Mouse (Mus musculus): ENCODE results near the gene Agpat2. TPM values are rescaled to one million over a fixed set of nuclear protein-coding genes. Genes with fewer than 3 reads are reported as not detected.

Agpat2 gene
- polyA plus RNA-seq, 1 experiment from 2014 or later = 215 TPM

DNA sequence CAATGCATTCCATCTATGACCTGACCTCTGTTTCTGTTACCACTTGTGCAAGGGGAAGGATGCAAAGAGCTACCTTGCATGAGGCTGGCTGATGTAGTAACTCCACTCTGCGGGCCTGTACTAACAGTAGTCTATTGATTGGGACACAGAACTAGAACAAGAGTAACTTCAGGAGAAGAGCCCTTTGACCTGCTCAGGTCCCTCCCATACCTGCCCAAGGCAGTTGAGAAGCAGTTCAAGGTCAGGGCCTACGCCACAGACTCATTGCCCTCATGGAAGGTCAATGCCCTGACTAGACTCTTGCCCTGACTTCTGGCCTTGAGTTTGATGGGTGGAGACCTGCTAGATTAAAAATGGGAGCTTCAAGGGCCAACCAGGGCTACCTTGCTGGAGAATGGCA lies 3.6 kb downstream of the Agpat2 start:
- H3K9me3 ChIP-seq (ENCODE audit: low read length) = no peaks in the 10 kb centered on the region
- H3K9ac ChIP-seq (replicated peaks) = no peak overlapping the region; the same call in 1 of the 2 replicates
- WGBS (ENCODE audit: insufficient replicate concordance) = 63% methylated on average over 2 of the region's 2 CpGs
- peak; percentile 87 for TF ChIP-seq EP300 (IDR thresholded peaks at IDR 0.05; ENCODE audit: low read depth)
- no peak for TF ChIP-seq CTCF (IDR thresholded peaks at IDR 0.05; ENCODE audit: low read depth)
- H3K4me3 ChIP-seq (ENCODE audit: low read depth, low read length) = no peak overlapping the region
- no peaks in the 10 kb centered on the region for H3K27me3 ChIP-seq (ENCODE audit: insufficient read depth, low read length)
- peak overlapping the region; percentile 53 for H3K4me2 ChIP-seq (ENCODE audit: low read depth, low read length)
- peak overlapping the region; percentile 96 for H3K27ac ChIP-seq (ENCODE audit: low read depth)
- ATAC-seq = peak; percentile 73
- H3K36me3 ChIP-seq (replicated peaks; ENCODE audit: insufficient read depth, low read length) = peaks cover 15% of the 10 kb centered on the region; the same call in 1 of the 2 replicates
- peaks cover 41% of the 10 kb centered on the region for H3K4me1 ChIP-seq (ENCODE audit: insufficient read depth)
- peak; percentile 66 for DNase-seq

DNA sequence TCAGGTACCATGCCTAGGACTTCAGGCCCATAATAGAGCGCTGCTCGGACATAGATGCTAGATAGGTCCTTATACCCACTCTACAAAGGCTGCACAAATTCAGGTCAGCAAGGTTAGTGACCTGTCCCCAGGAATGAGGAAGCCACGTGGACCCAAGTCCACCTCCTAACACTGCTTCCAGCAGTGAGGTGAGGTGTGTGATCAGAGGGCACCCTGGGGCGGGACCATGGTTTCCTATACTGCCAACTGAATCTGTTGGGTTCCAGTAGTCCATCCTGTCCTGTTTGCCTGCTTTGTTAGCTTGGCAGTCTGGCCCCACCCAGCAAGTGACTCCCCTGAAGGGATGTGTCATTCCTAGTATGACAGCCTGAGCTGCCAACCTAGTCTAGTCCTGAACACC lies 4.3 kb downstream of the Agpat2 start:
- Histone ChIP-seq H3K9me3 (ENCODE audit: low read length) (no peaks in the 10 kb centered on the region), H3K36me3 (replicated peaks; ENCODE audit: insufficient read depth, low read length) (peaks cover 15% of the 10 kb centered on the region; the same call in 1 of the 2 replicates), H3K4me2 (ENCODE audit: low read depth, low read length) (peak overlapping the region; percentile 53), H3K4me1 (ENCODE audit: insufficient read depth) (peaks cover 48% of the 10 kb centered on the region), H3K4me3 (ENCODE audit: low read depth, low read length) (no peak overlapping the region), H3K27me3 (ENCODE audit: insufficient read depth, low read length) (no peaks in the 10 kb centered on the region), H3K9ac (replicated peaks) (peak overlapping the region; percentile 19; the same call in 1 of the 2 replicates), H3K27ac (ENCODE audit: low read depth) (peak overlapping the region; percentile 96)
- 50% methylated on average over 4 of the region's 4 CpGs for WGBS (ENCODE audit: insufficient replicate concordance)
- ATAC-seq = peak; percentile 69
- TF ChIP-seq EP300 (IDR thresholded peaks at IDR 0.05; ENCODE audit: low read depth) = peak; percentile 55; the same call in 1 of the 2 replicates
- TF ChIP-seq CTCF (IDR thresholded peaks at IDR 0.05; ENCODE audit: low read depth) = no peak
- peak; percentile 72 for DNase-seq

GRCm38 (mm10) chr2:26598462-26598861 lies 5.8 kb downstream of the Agpat2 start:
- Histone ChIP-seq H3K4me2 (ENCODE audit: low read depth, low read length) (no peak overlapping the region), H3K4me1 (ENCODE audit: insufficient read depth) (peaks cover 47% of the 10 kb centered on the region), H3K36me3 (replicated peaks; ENCODE audit: insufficient read depth, low read length) (peaks cover 21% of the 10 kb centered on the region), H3K27ac (ENCODE audit: low read depth) (peak overlapping the region; percentile 96), H3K9ac (replicated peaks) (no peak overlapping the region), H3K4me3 (ENCODE audit: low read depth, low read length) (no peak overlapping the region), H3K9me3 (ENCODE audit: low read length) (no peaks in the 10 kb centered on the region), H3K27me3 (ENCODE audit: insufficient read depth, low read length) (no peaks in the 10 kb centered on the region)
- ATAC-seq (no peak), DNase-seq (no peak)
- TF ChIP-seq CTCF (IDR thresholded peaks at IDR 0.05; ENCODE audit: low read depth) = no peak
- TF ChIP-seq EP300 (IDR thresholded peaks at IDR 0.05; ENCODE audit: low read depth) = no peak
- WGBS (ENCODE audit: insufficient replicate concordance) = 74% methylated on average over 3 of the region's 3 CpGs

GRCm38 (mm10) chr2:26597810-26598209 lies 6.4 kb downstream of the Agpat2 start:
- TF ChIP-seq CTCF (IDR thresholded peaks at IDR 0.05; ENCODE audit: low read depth) = no peak
- TF ChIP-seq EP300 (IDR thresholded peaks at IDR 0.05; ENCODE audit: low read depth) = no peak
- WGBS (ENCODE audit: insufficient replicate concordance) = 63% methylated on average over 2 of the region's 2 CpGs
- H3K36me3 ChIP-seq (replicated peaks; ENCODE audit: insufficient read depth, low read length) = peaks cover 27% of the 10 kb centered on the region
- H3K4me1 ChIP-seq (ENCODE audit: insufficient read depth) = peaks cover 47% of the 10 kb centered on the region
- peak overlapping the region; percentile 96; the same call in 1 of the 2 replicates for H3K27ac ChIP-seq (ENCODE audit: low read depth)
- H3K9me3 ChIP-seq (ENCODE audit: low read length) = no peaks in the 10 kb centered on the region
- DNase-seq = no peak
- H3K9ac ChIP-seq (replicated peaks) = no peak overlapping the region
- H3K4me2 ChIP-seq (ENCODE audit: low read depth, low read length) = no peak overlapping the region
- H3K4me3 ChIP-seq (ENCODE audit: low read depth, low read length) = no peak overlapping the region
- no peaks in the 10 kb centered on the region for H3K27me3 ChIP-seq (ENCODE audit: insufficient read depth, low read length)
- ATAC-seq = no peak

DNA sequence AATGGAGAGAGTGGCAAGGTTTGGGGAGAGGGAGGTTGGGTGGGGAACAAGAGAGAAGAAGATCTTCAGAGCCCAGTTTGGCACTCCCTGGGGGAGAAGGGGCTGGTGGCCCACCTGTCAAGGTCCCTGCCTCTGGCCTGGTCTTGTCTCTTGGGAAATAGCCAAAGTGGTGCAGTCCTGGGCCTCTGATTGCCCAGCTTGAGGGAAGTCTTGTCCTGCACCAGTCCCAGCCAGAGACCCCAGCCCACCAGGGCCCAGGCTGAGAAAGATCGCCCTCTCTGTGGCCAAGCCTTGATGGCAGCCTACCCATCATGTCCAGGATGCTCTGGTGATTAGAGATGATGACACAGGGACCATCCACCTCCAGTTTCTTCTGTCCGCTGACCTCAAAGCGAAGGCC lies 7.3 kb downstream of the Agpat2 start:
- H3K9me3 ChIP-seq (ENCODE audit: low read length) = no peaks in the 10 kb centered on the region
- ATAC-seq (no peak), DNase-seq (no peak)
- H3K4me3 ChIP-seq (ENCODE audit: low read depth, low read length) = no peak overlapping the region
- no peak for TF ChIP-seq CTCF (IDR thresholded peaks at IDR 0.05; ENCODE audit: low read depth)
- no peak for TF ChIP-seq EP300 (IDR thresholded peaks at IDR 0.05; ENCODE audit: low read depth)
- peak overlapping the region; percentile 96; the same call in 1 of the 2 replicates for H3K27ac ChIP-seq (ENCODE audit: low read depth)
- H3K4me1 ChIP-seq (ENCODE audit: insufficient read depth) = peaks cover 44% of the 10 kb centered on the region
- H3K9ac ChIP-seq (replicated peaks) = no peak overlapping the region; the same call in 1 of the 2 replicates
- 86% methylated on average over 3 of the region's 3 CpGs for WGBS (ENCODE audit: insufficient replicate concordance)
- no peaks in the 10 kb centered on the region for H3K27me3 ChIP-seq (ENCODE audit: insufficient read depth, low read length)
- peaks cover 34% of the 10 kb centered on the region for H3K36me3 ChIP-seq (replicated peaks; ENCODE audit: insufficient read depth, low read length)
- no peak overlapping the region for H3K4me2 ChIP-seq (ENCODE audit: low read depth, low read length)

DNA sequence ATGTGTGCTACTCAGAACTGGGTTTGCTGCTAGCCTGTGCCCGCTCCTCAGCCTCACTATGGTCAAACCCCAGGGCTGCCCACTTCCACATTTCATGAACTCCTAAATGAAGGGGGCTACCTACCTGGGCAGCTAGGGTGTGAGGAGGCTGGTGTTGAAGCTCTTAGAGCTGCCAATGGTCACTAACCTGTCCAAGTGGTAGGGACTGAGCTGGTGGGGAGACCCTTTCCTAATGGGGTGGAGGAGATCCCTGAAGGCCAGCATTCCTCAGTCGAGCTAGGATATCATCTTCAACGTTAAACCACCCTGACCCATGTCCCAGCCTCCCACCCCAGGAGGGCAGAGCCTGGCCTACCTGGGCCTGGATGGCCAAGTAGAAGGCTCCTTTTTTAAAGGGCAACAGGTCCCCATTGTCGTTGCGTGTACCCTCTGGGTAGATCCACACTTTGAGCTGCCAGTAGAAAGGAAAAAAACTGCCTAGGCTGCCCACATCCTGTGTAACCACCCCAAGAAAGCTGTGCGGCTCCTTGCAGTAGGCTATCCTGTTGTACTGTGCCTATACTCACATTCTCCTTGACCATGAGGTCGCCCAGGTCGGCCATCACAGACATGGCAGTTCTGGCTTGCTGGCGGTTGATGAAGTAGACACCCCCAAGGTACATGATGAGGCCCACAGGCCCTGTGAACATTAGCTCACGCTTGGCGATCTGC lies 8.3 kb downstream of the Agpat2 start:
- Histone ChIP-seq H3K4me3 (ENCODE audit: low read depth, low read length) (no peak overlapping the region), H3K9me3 (ENCODE audit: low read length) (no peaks in the 10 kb centered on the region), H3K27me3 (ENCODE audit: insufficient read depth, low read length) (no peaks in the 10 kb centered on the region), H3K4me1 (ENCODE audit: insufficient read depth) (peaks cover 44% of the 10 kb centered on the region), H3K9ac (replicated peaks) (0 out of 2 replicates have a peak overlapping the region, but pooled peaks have one; percentile 30), H3K36me3 (replicated peaks; ENCODE audit: insufficient read depth, low read length) (peaks cover 34% of the 10 kb centered on the region), H3K4me2 (ENCODE audit: low read depth, low read length) (0 out of 2 replicates have a peak overlapping the region, but pooled peaks have one; percentile 1), H3K27ac (ENCODE audit: low read depth) (peak overlapping the region; percentile 76)
- DNase-seq (no peak), ATAC-seq (no peak)
- TF ChIP-seq CTCF (IDR thresholded peaks at IDR 0.05; ENCODE audit: low read depth) (no peak), EP300 (IDR thresholded peaks at IDR 0.05; ENCODE audit: low read depth) (no peak)
- 52% methylated on average over 11 of the region's 11 CpGs for WGBS (ENCODE audit: insufficient replicate concordance)
